In genomic region chr13:3628102-3628501, GRCm38 (mm10) we compare ENCODE assay signal across 22 mouse cellular contexts. TPM values are rescaled to one million over a fixed set of nuclear protein-coding genes. Genes with fewer than 3 reads are reported as not detected.
DNase-seq lines count a peak whose midpoint lies in the region; ATAC-seq and TF ChIP-seq lines count a peak whose summit lies in the region.
"Had no signal": no experiment of that assay in that cellular context is flagged by ENCODE, and none has a peak within 500 bp of the region (broad histone marks: within the 10 kb centered on the region; RNA-seq: fewer than 3 reads in every experiment).

No protein-coding gene starts in this region.

- H3K9me3 ChIP-seq in ES-E14 (ENCODE audit: control insufficient read depth, insufficient read depth, low read depth, low read length) = peaks cover 2% of the 10 kb centered on the region; the same call in 1 of the 2 replicates
- no peaks in the 10 kb centered on the region for H3K9me3 ChIP-seq in intestine, embryonic 14.5 days (ENCODE audit: control insufficient read depth, low read length)
- H3K9me3 ChIP-seq: embryonic facial prominence, embryonic 10.5 days; hindbrain, embryonic 15.5 days; midbrain, embryonic 12.5 days had no signal

- 18% methylated on average over 3 of the region's 3 CpGs for WGBS in intestine, embryonic 14.5 days

- no peak overlapping the region for H3K27ac ChIP-seq in ES-E14 (ENCODE audit: insufficient read depth, low read depth, low read length, poor library complexity, severe bottlenecking)
- no peak overlapping the region for H3K27ac ChIP-seq in intestine, embryonic 14.5 days (ENCODE audit: low read depth)
- H3K27ac ChIP-seq in left cerebral cortex, adult 2 months = no peak overlapping the region
- H3K27ac ChIP-seq: embryonic facial prominence, embryonic 10.5 days; hindbrain, embryonic 15.5 days; midbrain, embryonic 12.5 days had no signal

- no peak overlapping the region for H3K9ac ChIP-seq in ES-E14 (ENCODE audit: insufficient read depth, low read depth, low read length, poor library complexity, severe bottlenecking)
- no peak overlapping the region for H3K9ac ChIP-seq in intestine, embryonic 14.5 days (ENCODE audit: low read length)
- H3K9ac ChIP-seq: hindbrain, embryonic 15.5 days; liver, postnatal 0 days; midbrain, embryonic 12.5 days had no signal

- 0 out of 4 replicates have a peak, but pooled peaks cover 0 to 1% of the 10 kb centered on the region in 2 experiments for H3K4me1 ChIP-seq in ES-E14 (ENCODE audit: control insufficient read depth in 2 of 2, insufficient read depth in 2 of 2, low read length in 2 of 2, poor library complexity in 1 of 2)
- no peaks in the 10 kb centered on the region for H3K4me1 ChIP-seq in intestine, embryonic 14.5 days (replicated peaks; ENCODE audit: control insufficient read depth, insufficient read depth, low read length)
- H3K4me1 ChIP-seq: hindbrain, embryonic 15.5 days; midbrain, embryonic 12.5 days had no signal

- TF ChIP-seq CTCF in left cerebral cortex, adult 2 months (IDR thresholded peaks at IDR 0.05) = no peak

- in situ Hi-C loops in ES-E14 (cut with MboI; ENCODE audit: low sequenced_read_pairs in 2 of 2, unreplicated experiment in 2 of 2) = loop anchor here in 1 of 2 experiments (25.0 kb wide), 1 partner anchor 216 kb away; no protein-coding TSS in a partner anchor

- no peak overlapping the region for H3K4me3 ChIP-seq in ES-E14 (ENCODE audit: insufficient read depth in 1 of 2, low read depth in 1 of 2, low read length in 2 of 2, poor library complexity in 1 of 2, severe bottlenecking in 1 of 2)
- H3K4me3 ChIP-seq in intestine, embryonic 14.5 days (ENCODE audit: low read depth, low read length) = no peak overlapping the region
- H3K4me3 ChIP-seq in left cerebral cortex, adult 2 months = no peak overlapping the region
- H3K4me3 ChIP-seq: embryonic facial prominence, embryonic 10.5 days; hindbrain, embryonic 15.5 days; midbrain, embryonic 12.5 days had no signal

- H3K27me3 ChIP-seq in intestine, embryonic 14.5 days (replicated peaks; ENCODE audit: control insufficient read depth, insufficient read depth, low read length) = no peaks in the 10 kb centered on the region
- H3K27me3 ChIP-seq: hindbrain, embryonic 15.5 days had no signal

- H3K36me3 ChIP-seq in ES-E14 (ENCODE audit: control insufficient read depth, insufficient read depth, low read length, poor library complexity, severe bottlenecking) = no peaks in the 10 kb centered on the region
- H3K36me3 ChIP-seq in intestine, embryonic 14.5 days (ENCODE audit: control insufficient read depth, insufficient read depth, low read length) = no peaks in the 10 kb centered on the region
- H3K36me3 ChIP-seq: embryonic facial prominence, embryonic 10.5 days; hindbrain, embryonic 15.5 days; midbrain, embryonic 12.5 days had no signal

- H3K4me2 ChIP-seq in intestine, embryonic 14.5 days (ENCODE audit: low read length) = no peak overlapping the region
- H3K4me2 ChIP-seq: heart, embryonic 11.5 days; hindbrain, embryonic 15.5 days; liver, embryonic 11.5 days; midbrain, embryonic 12.5 days had no signal

- DNase-seq in kidney, postnatal 10 days = peak; percentile 29
- DNase-seq in kidney, adult 8-10 months = no peak
- peak; percentile 13 for DNase-seq in ES-E14 (ENCODE audit: low read depth, low spot score)
- no peak for DNase-seq in intestine, embryonic 14.5 days (ENCODE audit: low spot score)
- DNase-seq in kidney, postnatal 36 days = peak; percentile 64 to 65
- no peak for DNase-seq in layer of hippocampus, adult 9-10 months (ENCODE audit: low spot score)
- DNase-seq in thymus, postnatal 36 days = no peak
- no peak for DNase-seq in left cerebral cortex, adult 2 months (ENCODE audit: extremely low spot score in 1 of 2, low spot score in 2 of 2)
- DNase-seq: B cell, adult 2 months; cerebellum, adult 11-12 months; cerebellum, postnatal 10 days; gastrocnemius, postnatal 14 days; heart, adult 11 months; liver, postnatal 0 days; lung, postnatal 10 days; thymus, adult 2 months had no signal

- intact Hi-C loops in left cerebral cortex, adult 2 months (cut with DNase I) = no loop called here

- ATAC-seq in intestine, embryonic 14.5 days (replicated peaks; ENCODE audit: low FRiP score, low TSS enrichment, low read depth) = peak; percentile 40; the same call in 1 of the 2 replicates
- ATAC-seq: forebrain, embryonic 16.5 days; liver, postnatal 0 days had no signal

TF ChIP-seq in ES-E14, 5 proteins besides CTCF, POLR2A, EP300 and RAD21:
- TF ChIP-seq MAFK (IDR thresholded peaks at IDR 0.05; ENCODE audit: insufficient read depth, low read depth, low read length) = no peak
- TF ChIP-seq CHD2 (IDR thresholded peaks at IDR 0.05; ENCODE audit: low read depth, low read length) = no peak
- no peak for TF ChIP-seq ZNF384 (IDR thresholded peaks at IDR 0.05; ENCODE audit: low read depth, low read length)
- no peak for TF ChIP-seq HCFC1 (IDR thresholded peaks at IDR 0.05; ENCODE audit: borderline replicate concordance, insufficient read depth, low read length)
- TF ChIP-seq ZC3H11A (IDR thresholded peaks at IDR 0.05; ENCODE audit: borderline replicate concordance, low read depth, low read length) = no peak
TF ChIP-seq in ES-E14: peak in this region for 0.

RNA-seq across cellular contexts. Expression of gene Asb13, which starts 5.7 kb away (rescaled TPM):
- total RNA-seq in ES-E14 (2012; rRNA removed) = 2.3 and 3.0 TPM in 2 replicates
- polyA plus RNA-seq in intestine, embryonic 14.5 days (2014; fragmentation: Nextera tagmentation; extraction: Ambion mirVana) = 8.5 and 12.3 TPM in 2 replicates
- 10 to 100 TPM; 44.3 to 54.3 TPM for total RNA-seq in left cerebral cortex, adult 2 months (2021)

RNA-seq across cellular contexts. Expression of gene Fam208b, which starts 17.2 kb away (rescaled TPM):
- total RNA-seq in ES-E14 (2012; rRNA removed) = 33.1 and 34.9 TPM in 2 replicates
- polyA plus RNA-seq in intestine, embryonic 14.5 days (2014; fragmentation: Nextera tagmentation; extraction: Ambion mirVana) = 13.8 and 17.3 TPM in 2 replicates
- total RNA-seq in left cerebral cortex, adult 2 months (2021) = 10 to 100 TPM; 28.5 to 28.7 TPM

Comparison
In these comparisons a context has a peak if more than half of its experiments do, and no peak if none do; other contexts are left out.
1. DNase-seq: peak in kidney, postnatal 10 days (single experiment), ES-E14 (single experiment) and kidney, postnatal 36 days (2 of 2); none in kidney, adult 8-10 months (0 of 2), intestine, embryonic 14.5 days (single experiment), layer of hippocampus, adult 9-10 months (single experiment), thymus, postnatal 36 days (0 of 2) and left cerebral cortex, adult 2 months (0 of 2).
2. RNA of gene Asb13, which starts 5.7 kb away (total RNA-seq): 44.3 to 54.3 TPM in left cerebral cortex, adult 2 months; 2.3 to 3.0 TPM in ES-E14; every median in the first group is over 10 times any median in the second.